Mouse (Mus musculus): ENCODE measurements around the gene Frmd4a.

The Frmd4a gene

GRCm38 (mm10) chr2:4290475-4290874 lies 273.0 kb downstream of the Frmd4a start:
- no peak for DNase-seq (ENCODE audit: low read depth)

- DNase-seq (ENCODE audit: low read depth), result no peak
Measured at GRCm38 (mm10) chr2:4291100-4291499, 273.6 kb downstream of the Frmd4a start.

- DNase-seq (ENCODE audit: low read depth), result no peak
Measured at GRCm38 (mm10) chr2:4291671-4292070, 274.2 kb downstream of the Frmd4a start.

- DNase-seq (ENCODE audit: low read depth), result no peak
Measured at GRCm38 (mm10) chr2:4293726-4294125, 276.2 kb downstream of the Frmd4a start.

GRCm38 (mm10) chr2:4295641-4296040 lies 278.1 kb downstream of the Frmd4a start:
- DNase-seq (ENCODE audit: low read depth), result peak; percentile 17

- DNase-seq (ENCODE audit: low read depth), result no peak
Measured at GRCm38 (mm10) chr2:4296881-4297280, 279.4 kb downstream of the Frmd4a start.

GRCm38 (mm10) chr2:4298325-4299215 lies 281.1 kb downstream of the Frmd4a start:
- DNase-seq (ENCODE audit: low read depth), result no peak

GRCm38 (mm10) chr2:4299593-4299992 lies 282.1 kb downstream of the Frmd4a start:
- DNase-seq (ENCODE audit: low read depth), result no peak

GRCm38 (mm10) chr2:4300383-4300811 lies 282.9 kb downstream of the Frmd4a start:
- DNase-seq (ENCODE audit: low read depth), result no peak

GRCm38 (mm10) chr2:4300816-4301215 lies 283.3 kb downstream of the Frmd4a start:
- DNase-seq (ENCODE audit: low read depth), result no peak

GRCm38 (mm10) chr2:4301256-4301655 lies 283.7 kb downstream of the Frmd4a start:
- DNase-seq (ENCODE audit: low read depth), result no peak

GRCm38 (mm10) chr2:4301692-4302091 lies 284.2 kb downstream of the Frmd4a start:
- no peak for DNase-seq (ENCODE audit: low read depth)

- no peak for DNase-seq (ENCODE audit: low read depth)
Measured at GRCm38 (mm10) chr2:4302119-4302518, 284.6 kb downstream of the Frmd4a start.

- DNase-seq (ENCODE audit: low read depth), result no peak
Measured at GRCm38 (mm10) chr2:4307076-4307475, 289.6 kb downstream of the Frmd4a start.

GRCm38 (mm10) chr2:4314545-4314944 lies 297.0 kb downstream of the Frmd4a start:
- no peak for DNase-seq (ENCODE audit: low read depth)

GRCm38 (mm10) chr2:4316589-4316988 lies 299.1 kb downstream of the Frmd4a start:
- DNase-seq (ENCODE audit: low read depth), result peak; percentile 6

- DNase-seq (ENCODE audit: low read depth), result peak; percentile 96
Measured at GRCm38 (mm10) chr2:4318134-4318533, 300.6 kb downstream of the Frmd4a start.

GRCm38 (mm10) chr2:4326241-4327010 lies 308.9 kb downstream of the Frmd4a start:
- DNase-seq (ENCODE audit: low read depth), result no peak

- DNase-seq (ENCODE audit: low read depth), result no peak
Measured at GRCm38 (mm10) chr2:4327011-4327340, 309.5 kb downstream of the Frmd4a start.

- no peak for DNase-seq (ENCODE audit: low read depth)
Measured at GRCm38 (mm10) chr2:4332441-4332840, 314.9 kb downstream of the Frmd4a start.

- no peak for DNase-seq (ENCODE audit: low read depth)
Measured at GRCm38 (mm10) chr2:4334201-4334600, 316.7 kb downstream of the Frmd4a start.

- DNase-seq (ENCODE audit: low read depth), result no peak
Measured at GRCm38 (mm10) chr2:4334936-4335335, 317.4 kb downstream of the Frmd4a start.

- DNase-seq (ENCODE audit: low read depth), result no peak
Measured at GRCm38 (mm10) chr2:4335881-4336280, 318.4 kb downstream of the Frmd4a start.
